Mouse (Mus musculus) hindbrain, embryonic 16.5 days (tissue): ENCODE measurements at regions not wholly inside any gene's neighbourhood (a gene's known extent, or its start where the extent isn't known, plus 50 kb on each side); places are given as distances from the start of the nearest gene placed in this dataset.

Experiments used
- ATAC-seq: fragments of 200-750 bp; cut with Nextera tagmentation; 2 replicates; pipeline ENCODE4 v1.8.0; 2017; ENCODE audit warnings: moderate TSS enrichment, moderate library complexity
- H3K27ac ChIP-seq: fragments of 300-500 bp; sonication (generic); 2 replicates; pipeline ENCODE4 v1.5.1; 2014; ENCODE audit warnings: low read depth, mild to moderate bottlenecking, control low read depth, low read length, moderate library complexity
- H3K27me3 ChIP-seq: fragments of 300-500 bp; sonication (generic); replicated peaks from 2 replicates; pipeline ENCODE4 v1.6.1; 2014; ENCODE audit warnings: low read length; ENCODE audit not compliant: control insufficient read depth, insufficient read depth
- H3K36me3 ChIP-seq: fragments of 300-500 bp; sonication (generic); 2 replicates; pipeline ENCODE4 v1.6.1; 2014; ENCODE audit warnings: mild to moderate bottlenecking, low read length, moderate library complexity, mixed read lengths; ENCODE audit not compliant: control insufficient read depth, insufficient read depth
- H3K4me1 ChIP-seq: fragments of 300-500 bp; sonication (generic); 2 replicates; pipeline ENCODE4 v1.6.1; 2014; ENCODE audit warnings: low read depth, low read length; ENCODE audit not compliant: control insufficient read depth, insufficient read depth
- H3K4me2 ChIP-seq: fragments of 300-500 bp; sonication (generic); 2 replicates; pipeline ENCODE4 v1.6.1; 2014; ENCODE audit warnings: mild to moderate bottlenecking, low read length, control low read depth, moderate library complexity
- H3K4me3 ChIP-seq: fragments of 300-500 bp; sonication (generic); 2 replicates; pipeline ENCODE4 v1.5.1; 2014; ENCODE audit warnings: mild to moderate bottlenecking, low read length, control low read depth, moderate library complexity
- H3K9ac ChIP-seq: fragments of 300-500 bp; sonication (generic); 2 replicates; pipeline ENCODE4 v1.6.1; 2014; ENCODE audit warnings: low read depth, mild to moderate bottlenecking, control low read depth, low read length, moderate library complexity
- H3K9me3 ChIP-seq: fragments of 300-500 bp; sonication (generic); 2 replicates; pipeline ENCODE4 v1.6.1; 2014; ENCODE audit warnings: mild to moderate bottlenecking, low read length, moderate library complexity; ENCODE audit not compliant: control insufficient read depth
- WGBS: fragments of 180-500 bp; shearing (Covaris S2); extraction: QIAGEN DNeasy Blood & Tissue Kit; methylation state at CpG from one replicate; pipeline ENCODE4 v1.1.7; 2014; 5-methylcytosine and 5-hydroxymethylcytosine counted together

- peaks cover 2% of the 10 kb centered on the region; the same call in 1 of the 2 replicates for H3K4me1 ChIP-seq
- 43% methylated on average over 7 of the region's 7 CpGs for WGBS
- no peak overlapping the region for H3K4me2 ChIP-seq
- ATAC-seq = 0 out of 2 replicates have a peak, but pooled peaks have one; percentile 48
- peak overlapping the region; percentile 37; the same call in 1 of the 2 replicates for H3K27ac ChIP-seq
- no peak overlapping the region for H3K9ac ChIP-seq
- H3K4me3 ChIP-seq = no peak overlapping the region
- no peaks in the 10 kb centered on the region for H3K9me3 ChIP-seq
- no peaks in the 10 kb centered on the region for H3K27me3 ChIP-seq
- H3K36me3 ChIP-seq = no peaks in the 10 kb centered on the region
Observed at GRCm38 (mm10) chr11:20915687-20916432, 85.0 kb upstream of the Lgalsl start.

DNA sequence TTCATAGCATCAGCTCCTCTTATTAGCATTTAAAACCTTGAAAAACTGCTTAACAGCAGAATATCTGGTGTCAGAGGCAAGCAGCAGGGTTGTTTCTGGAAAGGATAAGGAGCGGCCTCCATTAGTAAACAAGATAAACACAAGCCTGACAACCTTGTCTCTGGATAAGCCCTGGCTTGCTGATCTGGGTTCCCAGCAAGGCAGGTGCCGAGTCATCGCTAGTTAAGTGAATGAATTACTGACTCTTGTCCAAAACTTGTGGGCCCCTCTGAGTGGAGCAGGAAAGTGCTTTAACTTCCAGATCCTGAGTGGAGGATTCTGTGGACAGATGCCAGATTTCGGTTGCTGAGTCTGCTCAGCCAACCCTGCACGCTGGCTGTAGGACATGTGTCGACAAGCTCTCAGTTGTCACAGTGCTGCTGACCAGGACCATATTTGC, 85.6 kb upstream of the Lgalsl start:
- H3K4me2 ChIP-seq = no peak overlapping the region

GRCm38 (mm10) chr11:20916961-20917360, 86.1 kb upstream of the Lgalsl start:
- no peak overlapping the region for H3K27ac ChIP-seq
- no peaks in the 10 kb centered on the region for H3K9me3 ChIP-seq
- H3K9ac ChIP-seq = no peak overlapping the region
- H3K4me1 ChIP-seq = peaks cover 2% of the 10 kb centered on the region; the same call in 1 of the 2 replicates
- H3K4me3 ChIP-seq = no peak overlapping the region
- H3K27me3 ChIP-seq = no peaks in the 10 kb centered on the region
- H3K36me3 ChIP-seq = no peaks in the 10 kb centered on the region
- no peak overlapping the region for H3K4me2 ChIP-seq
- WGBS = 90% methylated on average over 7 of the region's 7 CpGs
- ATAC-seq = no peak

More for the DNA sequence above, 85.6 kb upstream of the Lgalsl start:
- H3K9me3 ChIP-seq = no peaks in the 10 kb centered on the region
- WGBS = 56% methylated on average over 6 of the region's 6 CpGs
- no peak overlapping the region for H3K4me3 ChIP-seq
- H3K9ac ChIP-seq = no peak overlapping the region
- H3K27me3 ChIP-seq = no peaks in the 10 kb centered on the region
- ATAC-seq = no peak
- peaks cover 2% of the 10 kb centered on the region; the same call in 1 of the 2 replicates for H3K4me1 ChIP-seq
- H3K27ac ChIP-seq = no peak overlapping the region
- no peaks in the 10 kb centered on the region for H3K36me3 ChIP-seq

GRCm38 (mm10) chr11:20917483-20917882, 86.6 kb upstream of the Lgalsl start:
- peaks cover 2% of the 10 kb centered on the region; the same call in 1 of the 2 replicates for H3K4me1 ChIP-seq
- WGBS = 79% methylated on average over 5 of the region's 5 CpGs

GRCm38 (mm10) chr11:20923115-20923514, 92.3 kb upstream of the Lgalsl start:
- Histone ChIP-seq H3K4me2 (no peak overlapping the region), H3K27me3 (no peaks in the 10 kb centered on the region), H3K4me1 (no peaks in the 10 kb centered on the region), H3K9me3 (no peaks in the 10 kb centered on the region), H3K9ac (no peak overlapping the region), H3K27ac (no peak overlapping the region), H3K36me3 (no peaks in the 10 kb centered on the region), H3K4me3 (no peak overlapping the region)
- ATAC-seq = peak; percentile 84
- WGBS = 35% methylated on average over 6 of the region's 6 CpGs

More at GRCm38 (mm10) chr11:20917483-20917882, 86.6 kb upstream of the Lgalsl start:
- ATAC-seq = no peak
- no peak overlapping the region for H3K4me3 ChIP-seq
- no peaks in the 10 kb centered on the region for H3K9me3 ChIP-seq
- H3K27me3 ChIP-seq = no peaks in the 10 kb centered on the region
- no peak overlapping the region for H3K27ac ChIP-seq
- no peak overlapping the region for H3K9ac ChIP-seq
- no peaks in the 10 kb centered on the region for H3K36me3 ChIP-seq
- no peak overlapping the region for H3K4me2 ChIP-seq

DNA sequence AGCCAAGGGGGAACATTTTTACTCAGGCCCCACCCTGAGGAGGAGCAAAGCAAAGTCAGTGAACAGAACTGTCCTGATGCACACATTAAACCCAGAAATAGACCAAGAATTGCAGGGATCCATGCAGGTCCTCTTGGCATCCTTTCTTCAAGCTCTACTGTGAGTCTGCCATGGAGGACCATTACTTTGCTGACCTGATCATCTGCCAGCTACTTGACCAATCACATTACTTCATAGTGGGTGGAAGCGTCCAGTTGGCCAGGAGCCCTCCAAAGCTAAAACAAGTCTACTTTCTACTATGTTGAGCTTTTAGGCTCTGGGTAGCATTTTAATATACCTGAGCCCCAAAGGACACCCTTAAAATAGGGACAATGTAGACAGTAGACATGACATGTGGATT, 98.6 kb upstream of the Lgalsl start:
- Histone ChIP-seq H3K9me3 (no peaks in the 10 kb centered on the region), H3K9ac (no peak overlapping the region), H3K27me3 (no peaks in the 10 kb centered on the region), H3K4me3 (no peak overlapping the region), H3K27ac (no peak overlapping the region), H3K4me2 (no peak overlapping the region), H3K4me1 (no peaks in the 10 kb centered on the region), H3K36me3 (no peaks in the 10 kb centered on the region)
- WGBS = 86% methylated on average over 1 of the region's 1 CpGs
- ATAC-seq = no peak

DNA sequence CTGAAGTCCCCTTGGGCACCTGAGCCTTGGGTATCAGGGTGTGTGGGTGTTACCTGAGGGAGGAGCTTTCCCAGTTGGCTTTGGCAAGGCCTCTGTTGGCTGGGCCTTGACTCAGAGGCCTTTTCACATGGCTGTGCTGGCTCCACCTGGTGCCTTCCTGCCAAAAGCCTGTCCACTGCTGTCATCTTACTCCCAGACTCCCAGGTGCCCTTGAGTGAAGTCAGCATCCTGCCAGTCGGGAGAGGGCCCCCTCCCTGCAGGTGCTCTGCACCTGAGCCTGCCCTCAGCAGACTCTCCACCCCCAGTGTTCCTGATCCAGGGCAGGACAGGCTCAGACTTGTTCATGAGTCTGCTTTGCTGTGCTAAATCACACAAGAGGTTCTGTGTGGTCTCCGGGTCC, 99.2 kb upstream of the Lgalsl start:
- no peak for ATAC-seq
- Histone ChIP-seq H3K4me3 (no peak overlapping the region), H3K9ac (no peak overlapping the region), H3K27ac (no peak overlapping the region), H3K4me2 (no peak overlapping the region), H3K36me3 (no peaks in the 10 kb centered on the region), H3K4me1 (no peaks in the 10 kb centered on the region), H3K27me3 (no peaks in the 10 kb centered on the region), H3K9me3 (no peaks in the 10 kb centered on the region)
- 74% methylated on average over 2 of the region's 2 CpGs for WGBS

DNA sequence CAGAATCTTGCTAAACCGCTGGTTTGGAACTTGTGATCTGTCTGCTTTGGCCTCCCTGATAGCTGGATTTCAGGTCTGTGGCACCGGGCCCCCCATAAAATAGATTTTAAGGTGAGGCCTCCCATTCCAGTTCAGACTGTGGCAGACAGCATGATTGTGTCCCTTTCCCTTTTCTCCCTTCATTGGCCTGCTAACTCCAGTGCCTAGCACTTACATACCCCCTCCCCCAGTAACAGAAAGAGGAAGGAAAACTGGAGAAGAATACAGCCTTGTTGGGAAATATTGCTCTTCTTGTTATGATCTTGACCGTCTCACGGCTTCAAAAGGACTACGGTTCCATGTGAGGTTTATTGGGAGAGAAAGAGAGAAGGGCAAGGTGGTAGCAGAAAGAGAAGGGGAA, 99.7 kb upstream of the Lgalsl start:
- WGBS = 92% methylated on average over 5 of the region's 5 CpGs
- no peak overlapping the region for H3K27ac ChIP-seq
- H3K4me2 ChIP-seq = no peak overlapping the region
- no peaks in the 10 kb centered on the region for H3K4me1 ChIP-seq
- no peak for ATAC-seq
- H3K27me3 ChIP-seq = no peaks in the 10 kb centered on the region
- no peak overlapping the region for H3K9ac ChIP-seq
- no peaks in the 10 kb centered on the region for H3K36me3 ChIP-seq
- H3K4me3 ChIP-seq = no peak overlapping the region
- H3K9me3 ChIP-seq = no peaks in the 10 kb centered on the region

DNA sequence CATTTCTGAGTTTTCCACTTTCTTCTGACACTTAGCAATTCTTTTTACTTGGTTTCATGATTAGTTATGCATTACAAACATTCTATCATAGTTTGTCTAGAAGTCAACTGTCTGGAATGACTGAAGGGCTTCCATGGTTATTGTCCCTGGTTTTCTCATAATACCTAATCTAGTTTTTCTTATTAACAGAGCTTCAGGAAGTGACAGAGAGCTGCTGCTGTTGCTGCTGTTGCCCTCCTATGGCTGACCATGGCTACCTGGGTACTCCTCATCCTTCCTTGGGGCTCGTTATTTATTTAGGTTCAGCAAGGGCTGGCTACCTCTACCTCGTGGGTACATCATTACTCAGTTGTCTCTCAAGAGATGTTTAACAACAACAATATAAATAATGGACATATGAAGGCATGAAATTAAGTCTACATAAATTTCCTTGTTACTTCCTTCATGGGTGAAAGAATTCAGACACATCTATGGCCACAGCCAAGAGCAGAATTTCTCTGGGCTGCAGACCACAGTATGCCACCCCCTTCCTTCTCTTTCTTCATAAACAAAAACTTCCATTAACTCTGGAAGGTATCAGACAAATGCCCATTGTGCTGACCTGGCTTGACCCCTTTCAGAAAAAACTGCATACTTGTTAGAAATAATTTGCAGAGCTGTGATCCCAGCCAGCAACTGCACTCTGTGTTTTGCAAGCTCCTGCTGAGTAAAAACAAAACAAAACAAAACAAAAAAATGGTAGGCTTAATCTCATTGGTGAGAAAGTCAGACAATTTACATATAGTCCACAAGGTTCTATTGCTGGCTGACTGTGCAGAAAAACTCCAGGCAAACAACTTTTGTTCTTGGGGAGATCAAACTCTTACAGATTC, 103.6 kb upstream of the Lgalsl start:
- Histone ChIP-seq H3K9me3 (no peaks in the 10 kb centered on the region), H3K36me3 (no peaks in the 10 kb centered on the region), H3K9ac (no peak overlapping the region), H3K4me2 (no peak overlapping the region), H3K4me1 (no peaks in the 10 kb centered on the region), H3K4me3 (no peak overlapping the region), H3K27me3 (no peaks in the 10 kb centered on the region), H3K27ac (no peak overlapping the region)
- no peak for ATAC-seq
- 45% methylated on average over 2 of the region's 2 CpGs for WGBS
